9 mouse cellular contexts compared by ENCODE assay signal in genomic region chr11:62558961-62559646, GRCm38 (mm10). TPM values are rescaled to one million over a fixed set of nuclear protein-coding genes. Genes with fewer than 3 reads are reported as not detected.
DNase-seq lines count a peak whose midpoint lies in the region; ATAC-seq and TF ChIP-seq lines count a peak whose summit lies in the region.
"Had no signal": no experiment of that assay in that cellular context is flagged by ENCODE, and none has a peak within 500 bp of the region (broad histone marks: within the 10 kb centered on the region; RNA-seq: fewer than 3 reads in every experiment).

No protein-coding gene starts in this region.

- H3K9ac ChIP-seq in heart, postnatal 0 days (replicated peaks; ENCODE audit: low read depth, low read length): no peak overlapping the region
- H3K9ac ChIP-seq: lung, embryonic 14.5 days had no signal

- peaks cover 7% of the 10 kb centered on the region for H3K36me3 ChIP-seq in heart, postnatal 0 days (replicated peaks; ENCODE audit: control insufficient read depth, insufficient read depth, low read length)

- DNase-seq in lung, adult 18-20 months: peak; percentile 52 to 57
- no peak for DNase-seq in lung, postnatal 4 days
- DNase-seq in NIH3T3 (ENCODE audit: low read depth): peak; percentile 83
- no peak for DNase-seq in heart, postnatal 0 days (ENCODE audit: low spot score)
- peak; percentile 33 for DNase-seq in lung, postnatal 10 days
- DNase-seq in layer of hippocampus, adult 11-12 months (ENCODE audit: low spot score): no peak
- DNase-seq in spleen, postnatal 36 days (ENCODE audit: low spot score in 2 of 2): no peak
- DNase-seq in cerebellum, adult 9-11 months: no peak
- DNase-seq: lung, embryonic 14.5 days had no signal

- WGBS in heart, postnatal 0 days: 30% methylated on average over 6 of the region's 6 CpGs

- no peak for TF ChIP-seq CTCF in heart, postnatal 0 days (IDR thresholded peaks at IDR 0.05; ENCODE audit: low read depth)

- H3K4me1 ChIP-seq in heart, postnatal 0 days (ENCODE audit: control insufficient read depth, insufficient read depth): peaks cover 11% of the 10 kb centered on the region

- ATAC-seq in heart, postnatal 0 days (ENCODE audit: insufficient read depth, low read depth): peak; percentile 64; the same call in 1 of the 2 replicates

- H3K27ac ChIP-seq in heart, postnatal 0 days (ENCODE audit: low read depth): no peak overlapping the region

- TF ChIP-seq EP300 in heart, postnatal 0 days (IDR thresholded peaks at IDR 0.05; ENCODE audit: low read depth): no peak

- H3K27me3 ChIP-seq in heart, postnatal 0 days (ENCODE audit: control insufficient read depth, insufficient read depth, low read length): no peaks in the 10 kb centered on the region

- no peak overlapping the region for H3K4me2 ChIP-seq in heart, postnatal 0 days (ENCODE audit: low read depth, low read length)
- H3K4me2 ChIP-seq: lung, embryonic 14.5 days had no signal

- no peaks in the 10 kb centered on the region for H3K9me3 ChIP-seq in heart, postnatal 0 days (replicated peaks; ENCODE audit: control insufficient read depth, low read length)

- no peak overlapping the region for H3K4me3 ChIP-seq in heart, postnatal 0 days (ENCODE audit: low read depth, low read length)

RNA-seq across cellular contexts. Expression of gene Ubb, which starts 8.1 kb away (rescaled TPM):
- total RNA-seq in heart, postnatal 0 days (2014; rRNA removed; ENCODE audit: low replicate concordance): 704 and 828 TPM in 2 replicates
- 1,871 and 2,053 TPM in 2 replicates for polyA plus RNA-seq in heart, postnatal 0 days (2015; fragmentation: Nextera tagmentation; extraction: Ambion mirVana)

RNA-seq across cellular contexts. Expression of gene Trpv2, which starts 15.2 kb away (rescaled TPM):
- total RNA-seq in heart, postnatal 0 days (2014; rRNA removed; ENCODE audit: low replicate concordance): 6.4 and 7.7 TPM in 2 replicates
- polyA plus RNA-seq in heart, postnatal 0 days (2015; fragmentation: Nextera tagmentation; extraction: Ambion mirVana): 2.6 and 3.0 TPM in 2 replicates

RNA-seq across cellular contexts. Expression of gene Cenpv, which starts 20.0 kb away (rescaled TPM):
- total RNA-seq in heart, postnatal 0 days (2014; rRNA removed; ENCODE audit: low replicate concordance): 19.1 and 111 TPM in 2 replicates
- polyA plus RNA-seq in heart, postnatal 0 days (2015; fragmentation: Nextera tagmentation; extraction: Ambion mirVana): 13.1 and 14.6 TPM in 2 replicates

Comparison
In these comparisons a context has a peak if more than half of its experiments do, and no peak if none do; other contexts are left out.
1. DNase-seq: peak in lung, adult 18-20 months (2 of 2), NIH3T3 (single experiment) and lung, postnatal 10 days (single experiment); none in lung, postnatal 4 days (0 of 2), heart, postnatal 0 days (single experiment), layer of hippocampus, adult 11-12 months (single experiment), spleen, postnatal 36 days (0 of 2) and cerebellum, adult 9-11 months (single experiment).